Mouse (Mus musculus) kidney, adult 9 months (tissue): ENCODE data around the gene Sptlc2.
A peak's percentile ranks its signal among the peaks of the same experiment; 100 is the strongest.

Source experiments
- DNase-seq: peaks from one replicate; pipeline ENCODE4 v3.0.0; 2022

Gene Sptlc2

GRCm38 (mm10) chr12:87274853-87275831 is 113.0 kb downstream of the Sptlc2 start:
- no peak for DNase-seq

DNA sequence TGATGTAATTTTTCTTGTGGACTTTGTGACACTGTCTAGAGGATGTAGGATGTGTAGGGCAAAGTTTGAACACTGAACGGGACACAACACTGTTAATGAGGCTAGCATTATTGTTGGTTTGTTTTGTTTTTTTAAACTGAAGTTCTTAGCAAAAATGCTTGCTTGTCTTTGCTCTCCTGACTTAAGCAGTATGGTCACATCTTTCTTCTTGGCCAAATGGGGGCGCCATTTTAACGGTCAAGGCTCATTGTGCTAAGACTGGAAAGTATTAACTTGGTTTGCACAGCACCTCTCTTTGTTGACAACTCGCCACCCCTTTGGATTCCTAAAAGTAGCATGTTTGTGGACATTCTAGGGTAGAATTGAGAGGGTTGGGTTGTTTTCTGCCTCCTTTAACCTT is 120.5 kb downstream of the Sptlc2 start:
- DNase-seq, result peak; percentile 25

- DNase-seq, result no peak
Measured at GRCm38 (mm10) chr12:87266827-87267603, 121.1 kb downstream of the Sptlc2 start.

DNA sequence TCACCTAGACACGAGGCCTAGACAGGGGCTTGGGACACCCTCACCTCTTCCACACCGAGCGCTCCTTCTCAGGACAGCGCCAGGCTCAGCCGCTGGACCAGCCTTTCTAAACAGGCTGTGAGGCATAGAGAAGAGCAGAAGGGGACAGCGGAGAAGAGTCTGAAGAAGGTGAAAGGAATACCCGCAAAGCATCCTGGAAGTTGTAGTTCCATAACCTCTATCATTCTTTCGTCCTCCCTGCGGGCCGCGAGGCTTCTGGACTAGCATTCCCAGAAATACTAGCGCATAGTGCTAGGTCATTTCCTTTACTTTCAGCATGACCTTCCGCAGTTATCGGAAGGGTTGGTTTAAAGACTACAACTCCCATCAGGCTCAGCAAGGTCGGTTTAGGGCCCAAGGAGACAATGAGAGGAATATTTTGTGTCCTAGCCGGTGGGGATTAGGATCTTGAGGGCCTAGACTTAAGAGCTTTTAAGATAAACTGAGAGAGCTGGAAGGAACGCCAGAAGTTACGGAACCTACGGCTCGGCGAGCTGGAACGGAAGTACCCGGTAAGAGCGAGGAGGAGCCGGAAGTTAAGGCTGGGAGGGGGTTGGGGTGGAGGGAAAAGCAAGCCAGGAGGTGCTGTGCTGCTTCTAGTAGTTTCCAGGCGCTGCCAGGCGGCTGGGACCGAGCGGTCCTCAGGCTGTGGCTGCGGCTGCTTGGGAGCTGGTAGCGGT is 121.9 kb downstream of the Sptlc2 start, which contains the start of the genes Vipas39 and Ahsa1:
Gene Vipas39 (minus strand): TSS at position 149 of the 719 bp plus-strand sequence.
Gene Ahsa1 (plus strand): TSS at position 372 of the 719 bp plus-strand sequence.
- DNase-seq, result peak; percentile 97

DNA sequence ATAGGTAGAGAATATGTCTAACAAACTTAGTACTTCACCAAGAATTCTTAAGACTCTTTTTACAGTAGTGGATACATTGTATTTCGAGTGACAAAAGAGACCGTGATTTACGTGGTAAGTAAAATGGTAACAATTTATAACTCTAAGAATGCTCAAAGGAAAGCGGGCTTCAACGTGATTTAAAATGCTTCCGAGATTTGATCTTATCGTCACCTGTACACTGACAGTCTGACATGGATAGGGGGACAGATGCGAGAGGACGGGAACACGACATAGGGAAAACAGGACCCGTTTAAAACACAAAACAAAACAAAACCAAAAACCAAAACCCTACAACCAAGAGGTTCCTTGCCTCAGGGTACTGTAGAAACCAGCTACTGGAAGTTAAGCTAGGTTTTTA is 122.7 kb downstream of the Sptlc2 start:
- no peak for DNase-seq

GRCm38 (mm10) chr12:87260562-87260961 is 127.6 kb downstream of the Sptlc2 start:
- no peak for DNase-seq

DNA sequence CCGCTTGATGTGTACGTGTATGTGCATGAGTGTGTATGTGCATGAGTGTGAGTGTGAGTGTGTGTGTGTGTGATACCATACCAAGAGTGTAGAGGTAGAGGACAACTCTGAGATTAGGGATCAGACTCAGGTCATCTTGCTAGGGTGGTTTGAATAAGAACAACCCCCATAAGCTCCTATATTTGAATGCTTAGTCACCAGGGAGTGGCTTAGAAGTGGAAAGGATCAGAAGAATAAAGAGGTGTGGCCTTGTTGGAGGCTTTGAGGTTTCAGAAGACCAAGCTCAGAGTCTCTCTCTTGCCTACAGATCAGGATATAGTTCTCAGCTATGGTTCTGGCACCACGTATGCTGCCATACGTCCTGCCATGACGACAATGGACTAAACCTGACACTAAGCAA is 131.5 kb downstream of the Sptlc2 start:
- no peak for DNase-seq
